Mouse (Mus musculus) hindbrain, postnatal 0 days (tissue): Measurements from ENCODE around the gene Ttll11. TPM values are rescaled to one million over a fixed set of nuclear protein-coding genes. Genes with fewer than 3 reads are reported as not detected.

Experiments used
- ATAC-seq: fragments of 200-750 bp; cut with Nextera tagmentation; 2 replicates; pipeline ENCODE4 v1.8.0; 2017; ENCODE audit warnings: mild to moderate bottlenecking, moderate TSS enrichment, moderate library complexity
- DNase-seq: peaks from one replicate; pipeline ENCODE4 v3.0.0-alpha.2; 2015; ENCODE audit warnings: low spot score
- H3K27ac ChIP-seq: fragments of 300-500 bp; sonication (generic); 2 replicates; pipeline ENCODE4 v1.5.1; 2014; ENCODE audit warnings: mild to moderate bottlenecking
- H3K27me3 ChIP-seq: fragments of 300-500 bp; sonication (generic); 2 replicates; pipeline ENCODE4 v1.6.1; 2014; ENCODE audit warnings: low read length, mixed read lengths; ENCODE audit not compliant: insufficient read depth
- H3K36me3 ChIP-seq: fragments of 300-500 bp; sonication (generic); 2 replicates; pipeline ENCODE4 v1.6.1; 2014; ENCODE audit warnings: low read length, mixed read lengths; ENCODE audit not compliant: insufficient read depth
- H3K4me1 ChIP-seq: fragments of 300-500 bp; sonication (generic); 2 replicates; pipeline ENCODE4 v1.6.1; 2014; ENCODE audit warnings: antibody characterized with exemption, low read length, mixed read lengths; ENCODE audit not compliant: insufficient read depth
- H3K4me2 ChIP-seq: fragments of 300-500 bp; sonication (generic); 2 replicates; pipeline ENCODE4 v1.6.1; 2014; ENCODE audit warnings: low read depth, mild to moderate bottlenecking, low read length, moderate library complexity, mixed read lengths
- H3K4me3 ChIP-seq: fragments of 300-500 bp; sonication (generic); 2 replicates; pipeline ENCODE4 v1.5.1; 2014; ENCODE audit warnings: low read length
- H3K9ac ChIP-seq: fragments of 300-500 bp; sonication (generic); replicated peaks from 2 replicates; pipeline ENCODE4 v1.6.1; 2014; ENCODE audit warnings: mild to moderate bottlenecking, low read length, moderate library complexity, mixed read lengths
- H3K9me3 ChIP-seq: fragments of 300-500 bp; sonication (generic); 2 replicates; pipeline ENCODE4 v1.6.1; 2016; ENCODE audit warnings: low read length, mixed read lengths
- CTCF ChIP-seq: IDR thresholded peaks from 2 replicates; pipeline ENCODE4 v1.5.1; 2016; ENCODE audit warnings: antibody characterized with exemption, control low read depth, low read depth
- WGBS: fragments of 180-500 bp; shearing (Covaris S2); extraction: QIAGEN DNeasy Blood & Tissue Kit; methylation state at CpG from one replicate; pipeline ENCODE4 v1.1.7; 2014; 5-methylcytosine and 5-hydroxymethylcytosine counted together
- polyA plus RNA-seq: library from polyadenylated mRNA; unstranded; fragments of >200 nt; fragmentation: Nextera tagmentation; extraction: Ambion mirVana; gene quantifications from 2 replicates; pipeline ENCODE4 v1.2.1, GENCODE M21; 2015
- total RNA-seq: library from RNA; depleted of rRNA; stranded (reverse); fragments of >200 nt; gene quantifications from 2 replicates; pipeline ENCODE4 v1.2.3, GENCODE M21; 2014

Gene Ttll11
- total and polyA plus RNA-seq, 2 experiments from 2014 or later, result 5.8 to 8.2 TPM

DNA sequence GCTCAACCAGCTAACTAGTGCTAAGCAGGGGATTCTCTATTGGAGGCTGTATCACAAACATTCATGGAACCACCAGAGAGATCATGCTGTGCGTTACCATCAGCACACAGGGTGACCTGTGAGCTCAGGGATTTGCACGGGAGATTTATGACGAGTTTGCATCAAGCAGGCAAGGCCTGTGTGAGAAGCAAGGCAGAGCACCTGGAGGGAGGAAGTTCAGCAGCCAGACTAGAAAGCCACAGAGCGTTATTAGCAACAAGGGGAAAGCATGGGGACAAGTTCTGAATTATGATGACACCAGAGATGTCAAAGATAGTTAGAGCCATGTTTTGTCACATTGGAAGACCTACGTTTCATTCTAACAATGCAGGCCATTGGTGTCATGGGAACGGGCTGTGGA, 72.1 kb downstream of the Ttll11 start:
- no peaks in the 10 kb centered on the region for H3K4me1 ChIP-seq
- WGBS, result 82% methylated on average over 6 of the region's 6 CpGs
- DNase-seq (no peak), ATAC-seq (no peak)
- H3K27ac ChIP-seq, result no peak overlapping the region
- H3K9ac ChIP-seq, result no peak overlapping the region
- no peaks in the 10 kb centered on the region for H3K27me3 ChIP-seq
- no peak overlapping the region for H3K4me2 ChIP-seq
- no peaks in the 10 kb centered on the region for H3K36me3 ChIP-seq
- no peaks in the 10 kb centered on the region for H3K9me3 ChIP-seq
- no peak overlapping the region for H3K4me3 ChIP-seq
- TF ChIP-seq CTCF, result no peak

DNA sequence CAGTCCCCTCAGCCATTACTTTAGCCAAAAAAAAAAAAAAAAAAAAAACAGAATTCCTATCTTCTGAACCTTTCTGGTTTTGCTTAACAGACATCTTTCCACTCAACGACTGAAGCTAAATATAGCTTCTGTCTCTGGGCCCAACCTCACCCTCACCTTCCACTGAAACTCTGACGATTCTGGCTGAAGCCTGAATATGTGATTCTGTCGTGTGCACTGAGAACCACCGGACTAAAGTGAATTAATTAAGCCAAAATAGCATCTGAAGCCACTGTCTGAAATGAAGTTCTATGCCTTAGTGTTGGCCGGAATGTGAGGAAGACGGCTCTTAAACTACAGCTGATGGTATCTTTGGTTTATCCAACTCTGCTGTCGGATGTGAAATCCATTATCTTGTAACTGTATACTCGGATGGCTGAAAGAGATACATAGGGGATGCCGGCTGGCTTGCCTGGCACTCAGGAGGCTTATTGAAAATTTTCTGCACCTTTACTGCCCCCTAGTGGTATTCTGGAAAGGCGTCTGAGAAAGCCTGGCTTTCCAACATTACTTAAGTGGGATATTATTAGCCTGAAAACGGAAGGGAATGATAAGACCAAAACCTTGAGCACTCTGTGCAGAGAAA, 73.4 kb downstream of the Ttll11 start:
- H3K27ac ChIP-seq, result no peak overlapping the region

DNA sequence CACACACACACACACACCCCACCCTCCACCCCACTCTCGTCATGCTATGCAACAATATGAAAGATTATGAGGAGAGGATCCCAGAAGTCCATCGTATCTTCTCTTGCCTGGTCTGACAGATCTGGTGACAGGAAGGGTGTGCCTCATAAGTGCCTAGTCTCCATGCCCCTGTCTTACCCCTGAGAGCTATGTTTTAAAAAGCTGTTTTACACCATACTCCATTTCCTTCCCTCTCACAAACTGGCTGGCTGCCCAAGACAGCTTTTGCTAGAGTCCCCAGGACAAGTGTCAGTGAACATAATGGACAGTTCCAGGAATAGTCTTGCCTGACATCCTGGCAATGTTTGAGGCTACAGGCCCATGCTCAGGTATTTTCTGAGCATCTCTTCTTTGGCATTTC, 78.9 kb downstream of the Ttll11 start:
- DNase-seq, result no peak
- Histone ChIP-seq H3K4me2 (no peak overlapping the region), H3K27ac (no peak overlapping the region), H3K9ac (no peak overlapping the region), H3K9me3 (no peaks in the 10 kb centered on the region), H3K27me3 (no peaks in the 10 kb centered on the region), H3K36me3 (no peaks in the 10 kb centered on the region), H3K4me3 (no peak overlapping the region), H3K4me1 (no peaks in the 10 kb centered on the region)
- ATAC-seq, result no peak
- TF ChIP-seq CTCF, result no peak
- WGBS, result 88% methylated on average over 2 of the region's 2 CpGs

More for the DNA sequence above, 73.4 kb downstream of the Ttll11 start:
- TF ChIP-seq CTCF, result peak; percentile 86
- Histone ChIP-seq H3K36me3 (no peaks in the 10 kb centered on the region), H3K4me1 (no peaks in the 10 kb centered on the region), H3K27me3 (no peaks in the 10 kb centered on the region), H3K4me2 (no peak overlapping the region), H3K9ac (no peak overlapping the region), H3K9me3 (no peaks in the 10 kb centered on the region), H3K4me3 (no peak overlapping the region)
- DNase-seq (peak; percentile 95), ATAC-seq (peak; percentile 75)
- WGBS, result 19% methylated on average over 11 of the region's 11 CpGs

DNA sequence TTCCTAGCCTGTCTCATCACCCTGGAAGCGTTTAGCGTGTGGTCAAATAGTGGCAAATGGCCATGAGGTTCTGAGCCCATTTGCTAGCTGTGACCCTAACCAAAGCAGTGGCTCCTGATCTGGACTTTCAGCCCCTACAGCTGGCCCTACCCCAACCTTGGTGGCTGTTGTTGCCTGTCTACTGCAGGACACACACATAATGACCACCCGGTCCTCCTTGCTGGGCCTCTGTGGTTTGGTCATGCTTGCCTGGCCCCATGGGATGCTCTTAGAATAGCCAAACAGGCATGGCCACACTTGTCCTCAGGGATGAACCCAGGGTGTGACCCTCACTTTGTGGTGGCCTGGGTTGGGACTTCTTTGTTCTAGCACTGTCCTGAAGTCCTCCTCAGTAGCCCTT, 80.0 kb downstream of the Ttll11 start:
- no peaks in the 10 kb centered on the region for H3K9me3 ChIP-seq
- H3K36me3 ChIP-seq, result no peaks in the 10 kb centered on the region
- no peak for DNase-seq
- no peak for TF ChIP-seq CTCF
- whole genome bisulfite sequencing, result 88% methylated on average over 3 of the region's 3 CpGs
- no peaks in the 10 kb centered on the region for H3K27me3 ChIP-seq
- H3K4me3 ChIP-seq, result no peak overlapping the region
- no peaks in the 10 kb centered on the region for H3K4me1 ChIP-seq
- no peak for ATAC-seq
- no peak overlapping the region for H3K4me2 ChIP-seq
- H3K27ac ChIP-seq, result no peak overlapping the region
- no peak overlapping the region for H3K9ac ChIP-seq

DNA sequence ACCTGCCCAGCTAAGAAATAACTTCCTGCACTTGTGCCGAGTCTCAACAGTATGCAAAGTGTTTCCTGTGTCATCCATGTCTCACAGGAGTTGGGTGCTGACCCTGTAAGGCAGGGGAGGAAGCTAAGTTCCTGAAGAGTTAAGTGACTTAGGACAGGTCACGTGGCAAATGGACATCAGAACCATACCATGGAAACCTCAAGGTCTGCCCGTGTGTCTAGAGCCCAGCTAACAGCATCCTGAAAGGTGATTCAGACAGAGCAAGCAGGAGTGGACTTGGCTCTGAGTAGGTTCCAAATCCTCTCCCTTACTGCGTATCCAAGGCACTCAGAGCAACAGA, 80.6 kb downstream of the Ttll11 start:
- no peak overlapping the region for H3K9ac ChIP-seq
- H3K4me3 ChIP-seq, result no peak overlapping the region
- no peaks in the 10 kb centered on the region for H3K36me3 ChIP-seq
- no peak overlapping the region for H3K4me2 ChIP-seq
- no peak for ATAC-seq
- H3K4me1 ChIP-seq, result no peaks in the 10 kb centered on the region
- 86% methylated on average over 4 of the region's 4 CpGs for WGBS
- H3K27me3 ChIP-seq, result no peaks in the 10 kb centered on the region
- H3K27ac ChIP-seq, result no peak overlapping the region
- no peak for DNase-seq
- TF ChIP-seq CTCF, result no peak
- H3K9me3 ChIP-seq, result no peaks in the 10 kb centered on the region

DNA sequence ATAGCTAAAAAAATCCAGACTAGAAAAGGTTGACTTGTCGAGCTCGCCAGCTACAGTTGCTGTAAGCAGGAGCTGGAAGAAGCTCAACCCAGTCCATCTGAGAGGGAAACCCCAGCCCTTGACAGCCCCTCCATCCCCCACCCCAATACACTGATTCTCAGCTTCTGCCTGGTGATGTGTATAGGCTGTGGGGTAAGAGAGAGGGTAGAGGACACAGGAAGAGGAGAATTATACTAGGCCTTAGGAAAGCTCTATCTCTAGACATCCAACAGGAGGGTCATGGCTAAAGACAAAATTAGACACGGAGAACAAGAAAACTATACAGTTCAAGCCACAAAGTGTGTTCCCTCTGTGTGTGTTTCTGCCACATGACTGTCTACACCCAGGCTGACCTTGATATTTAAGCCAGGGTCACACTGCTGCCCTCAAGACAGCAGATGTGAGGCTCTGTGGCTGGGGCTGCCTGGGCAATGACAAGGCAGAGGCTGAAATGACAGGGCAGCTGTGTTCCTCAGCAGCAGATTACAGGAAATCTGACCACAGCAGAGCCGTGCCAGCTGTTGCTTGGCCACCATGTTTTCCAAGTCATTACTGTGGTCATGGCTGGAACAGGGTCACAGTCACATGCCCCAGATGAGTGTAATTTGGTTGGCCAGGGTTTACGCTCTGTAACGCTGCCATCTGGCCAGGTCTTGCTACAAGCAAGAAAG, 81.1 kb downstream of the Ttll11 start:
- no peak for DNase-seq
- Histone ChIP-seq H3K4me2 (no peak overlapping the region), H3K36me3 (no peaks in the 10 kb centered on the region), H3K4me1 (no peaks in the 10 kb centered on the region), H3K27ac (no peak overlapping the region), H3K27me3 (no peaks in the 10 kb centered on the region), H3K4me3 (no peak overlapping the region), H3K9me3 (no peaks in the 10 kb centered on the region), H3K9ac (no peak overlapping the region)
- ATAC-seq, result no peak
- WGBS, result 87% methylated on average over 6 of the region's 6 CpGs
- TF ChIP-seq CTCF, result no peak

DNA sequence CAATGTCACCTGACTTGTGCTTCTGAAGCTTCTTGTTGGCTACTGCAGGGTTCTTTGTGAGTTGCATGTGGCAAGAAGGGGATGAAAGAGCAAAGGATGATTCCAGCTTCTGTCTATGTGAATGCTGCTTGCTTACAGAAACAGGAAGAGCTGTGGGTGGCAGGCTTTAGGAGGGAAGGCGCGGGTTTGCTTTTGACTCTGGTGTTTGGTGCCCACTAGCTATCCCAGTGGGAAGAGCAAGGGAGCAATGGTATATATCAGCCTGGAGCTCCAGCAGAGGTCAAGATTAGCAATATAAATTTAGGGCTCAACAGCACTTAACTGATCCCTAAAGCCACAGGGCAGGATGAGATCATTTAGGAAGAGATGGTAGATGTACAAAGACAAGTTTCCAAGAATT, 82.6 kb downstream of the Ttll11 start:
- Histone ChIP-seq H3K9ac (no peak overlapping the region), H3K4me2 (no peak overlapping the region), H3K4me1 (no peaks in the 10 kb centered on the region), H3K36me3 (no peaks in the 10 kb centered on the region), H3K27me3 (no peaks in the 10 kb centered on the region), H3K4me3 (no peak overlapping the region), H3K27ac (no peak overlapping the region), H3K9me3 (no peaks in the 10 kb centered on the region)
- no peak for ATAC-seq
- no peak for DNase-seq
- 68% methylated on average over 2 of the region's 2 CpGs for WGBS
- TF ChIP-seq CTCF, result no peak; the same call in 1 of the 2 replicates
